Mouse (Mus musculus): ENCODE measurements at regions not wholly inside any gene's neighbourhood (a gene's known extent, or its start where the extent isn't known, plus 50 kb on each side); places are given as distances from the start of the nearest gene placed in this dataset.

- DNase-seq, result no peak
These were observed 60.1 kb upstream of the Kcnj6 start for GRCm38 (mm10) chr16:95057596-95057995.

- DNase-seq, result peak; percentile 3
These were observed 66.9 kb upstream of the Kcnj6 start for GRCm38 (mm10) chr16:95064423-95064822.

GRCm38 (mm10) chr16:95066687-95067086 is 69.2 kb upstream of the Kcnj6 start:
- DNase-seq, result no peak

GRCm38 (mm10) chr16:95092471-95093221 is 95.1 kb upstream of the Kcnj6 start:
- no peak for DNase-seq

- no peak for DNase-seq
These were observed 96.3 kb upstream of the Kcnj6 start for GRCm38 (mm10) chr16:95093753-95094152.

- no peak for DNase-seq
These were observed 103.5 kb upstream of the Kcnj6 start for GRCm38 (mm10) chr16:95100954-95101353.

- DNase-seq, result peak; percentile 75
These were observed 120.0 kb upstream of the Kcnj6 start for GRCm38 (mm10) chr16:95117531-95117930.

- DNase-seq, result peak; percentile 23
These were observed 121.8 kb upstream of the Kcnj6 start for GRCm38 (mm10) chr16:95119293-95119692.

- DNase-seq, result no peak
These were observed 124.5 kb upstream of the Kcnj6 start for GRCm38 (mm10) chr16:95122048-95122447.

GRCm38 (mm10) chr16:95127616-95128015 is 129.7 kb upstream of the Kcnj15 start:
- DNase-seq, result no peak

- DNase-seq, result peak; percentile 60
These were observed 125.5 kb upstream of the Kcnj15 start for GRCm38 (mm10) chr16:95131815-95132214.

GRCm38 (mm10) chr16:95138809-95139208 is 118.5 kb upstream of the Kcnj15 start:
- no peak for DNase-seq

GRCm38 (mm10) chr16:95141510-95142394 is 115.6 kb upstream of the Kcnj15 start:
- DNase-seq, result peak; percentile 20

GRCm38 (mm10) chr16:95150499-95150898 is 106.9 kb upstream of the Kcnj15 start:
- DNase-seq, result no peak

GRCm38 (mm10) chr16:95151499-95151898 is 105.9 kb upstream of the Kcnj15 start:
- no peak for DNase-seq

GRCm38 (mm10) chr16:95151914-95152313 is 105.4 kb upstream of the Kcnj15 start:
- no peak for DNase-seq

- peak; percentile 24 for DNase-seq
These were observed 104.5 kb upstream of the Kcnj15 start for GRCm38 (mm10) chr16:95152742-95153383.

GRCm38 (mm10) chr16:95168349-95168748 is 89.0 kb upstream of the Kcnj15 start:
- no peak for DNase-seq

GRCm38 (mm10) chr16:95169346-95169745 is 88.0 kb upstream of the Kcnj15 start:
- no peak for DNase-seq

- DNase-seq, result no peak
These were observed 76.8 kb upstream of the Kcnj15 start for GRCm38 (mm10) chr16:95180562-95180961.

- DNase-seq, result no peak
These were observed 72.0 kb upstream of the Kcnj15 start for GRCm38 (mm10) chr16:95185341-95185740.

- DNase-seq, result no peak
These were observed 68.2 kb upstream of the Kcnj15 start for GRCm38 (mm10) chr16:95189114-95189513.

- no peak for DNase-seq
These were observed 63.2 kb upstream of the Kcnj15 start for GRCm38 (mm10) chr16:95194151-95194550.
